Mouse (Mus musculus) heart, embryonic 10.5 days (tissue): Measurements from ENCODE around the gene Mrpl52. TPM values are rescaled to one million over a fixed set of nuclear protein-coding genes. Genes with fewer than 3 reads are reported as not detected.

ENCODE experiments used
- DNase-seq: peaks from one replicate; pipeline ENCODE4 v3.0.0-alpha.2; 2017; ENCODE audit warnings: low spot score
- H3K27ac ChIP-seq: fragments of 300-500 bp; sonication (generic); 2 replicates; pipeline ENCODE4 v1.5.1; 2016; ENCODE audit warnings: mild to moderate bottlenecking
- H3K27me3 ChIP-seq: fragments of 300-500 bp; sonication (generic); 2 replicates; pipeline ENCODE4 v1.6.1; 2016; ENCODE audit warnings: mild to moderate bottlenecking; ENCODE audit not compliant: poor library complexity, insufficient read depth, severe bottlenecking
- H3K36me3 ChIP-seq: fragments of 300-500 bp; sonication (generic); 2 replicates; pipeline ENCODE4 v1.6.1; 2016; ENCODE audit warnings: mild to moderate bottlenecking, moderate library complexity
- H3K4me1 ChIP-seq: fragments of 300-500 bp; sonication (generic); 2 replicates; pipeline ENCODE4 v1.6.1; 2016; ENCODE audit warnings: mild to moderate bottlenecking
- H3K4me3 ChIP-seq: fragments of 300-500 bp; sonication (generic); 2 replicates; pipeline ENCODE4 v1.5.1; 2016; ENCODE audit warnings: mild to moderate bottlenecking, moderate library complexity
- H3K9me3 ChIP-seq: fragments of 300-500 bp; sonication (generic); 2 replicates; pipeline ENCODE4 v1.6.1; 2016; ENCODE audit warnings: mild to moderate bottlenecking, moderate library complexity
- WGBS: fragments of 180-500 bp; shearing (Covaris S2); methylation state at CpG from one replicate; pipeline ENCODE4 v1.1.7; 2016; 5-methylcytosine and 5-hydroxymethylcytosine counted together
- polyA plus RNA-seq: library from polyadenylated mRNA; unstranded; fragments of >200 nt; fragmentation: Nextera tagmentation; extraction: Ambion mirVana; gene quantifications from 2 replicates; pipeline ENCODE4 v1.2.1, GENCODE M21; 2016

Gene Mrpl52
- polyA plus RNA-seq, 1 experiment from 2014 or later, result 222 TPM

DNA sequence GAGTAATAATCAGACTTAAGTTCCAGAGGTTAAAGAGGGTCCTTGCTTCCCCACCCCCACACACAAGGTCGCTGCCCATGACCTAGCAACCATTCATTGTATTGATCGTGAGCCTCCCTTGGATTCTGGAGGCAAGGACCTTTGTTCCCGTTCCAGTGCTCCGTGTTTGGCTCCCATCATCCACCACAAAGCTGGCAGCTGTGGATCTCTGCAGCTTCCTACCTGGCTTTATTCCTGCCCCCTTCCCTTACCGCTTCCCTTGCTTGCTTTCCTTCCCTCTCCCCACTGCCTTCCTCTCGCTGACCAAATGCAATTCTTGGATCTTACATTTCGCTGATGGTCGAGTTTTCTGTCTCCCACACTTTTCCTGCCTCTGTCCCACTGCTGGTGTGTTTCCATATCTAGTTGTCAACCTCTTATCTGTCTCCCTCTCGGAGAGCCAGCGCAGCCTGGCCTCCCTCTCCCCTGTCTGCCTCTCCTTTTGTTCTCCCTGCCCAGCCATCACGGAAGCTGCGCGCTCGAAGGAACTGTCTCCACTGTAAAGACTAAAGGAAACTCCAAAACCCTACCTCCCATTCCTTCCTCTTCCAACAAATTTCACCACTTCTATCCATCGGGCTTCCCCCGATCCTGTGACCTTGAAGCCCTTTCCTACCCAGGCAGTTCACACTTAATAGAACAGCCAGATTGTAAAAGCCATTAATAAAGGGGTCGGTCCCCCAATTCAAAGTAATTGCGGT is 3.9 kb downstream of the Mrpl52 start:
- Histone ChIP-seq H3K27me3 (no peaks in the 10 kb centered on the region), H3K4me1 (peaks cover 60% of the 10 kb centered on the region), H3K9me3 (no peaks in the 10 kb centered on the region), H3K36me3 (peaks cover 20% of the 10 kb centered on the region), H3K4me3 (peak overlapping the region; percentile 90), H3K27ac (peak overlapping the region; percentile 100)
- DNase-seq, result no peak
- WGBS, result 2% methylated on average over 18 of the region's 18 CpGs

GRCm38 (mm10) chr14:54431334-54432077 is 4.8 kb downstream of the Mrpl52 start, which contains the start of gene Mmp14:
TSS of gene Mmp14 (plus strand) at chr14:54431612.
- H3K4me3 ChIP-seq, result peak within 1 kb of the TSS; percentile 90
- H3K9me3 ChIP-seq, result no peaks in the 10 kb centered on the region
- DNase-seq, result peak; percentile 87
- H3K27me3 ChIP-seq, result no peaks in the 10 kb centered on the region
- peaks cover 30% of the 10 kb centered on the region for H3K36me3 ChIP-seq
- H3K4me1 ChIP-seq, result peaks cover 62% of the 10 kb centered on the region
- WGBS, result under 1% methylated on average over 49 of the region's 49 CpGs
- peak within 1 kb of the TSS; percentile 100 for H3K27ac ChIP-seq

- Histone ChIP-seq H3K27ac (peak overlapping the region; percentile 100), H3K27me3 (no peaks in the 10 kb centered on the region), H3K9me3 (no peaks in the 10 kb centered on the region), H3K36me3 (peaks cover 37% of the 10 kb centered on the region), H3K4me1 (peaks cover 62% of the 10 kb centered on the region), H3K4me3 (peak overlapping the region; percentile 90)
- DNase-seq, result no peak
- WGBS, result 2% methylated on average over 54 of the region's 54 CpGs
Measured at GRCm38 (mm10) chr14:54432078-54432836, 5.5 kb downstream of the Mrpl52 start.

DNA sequence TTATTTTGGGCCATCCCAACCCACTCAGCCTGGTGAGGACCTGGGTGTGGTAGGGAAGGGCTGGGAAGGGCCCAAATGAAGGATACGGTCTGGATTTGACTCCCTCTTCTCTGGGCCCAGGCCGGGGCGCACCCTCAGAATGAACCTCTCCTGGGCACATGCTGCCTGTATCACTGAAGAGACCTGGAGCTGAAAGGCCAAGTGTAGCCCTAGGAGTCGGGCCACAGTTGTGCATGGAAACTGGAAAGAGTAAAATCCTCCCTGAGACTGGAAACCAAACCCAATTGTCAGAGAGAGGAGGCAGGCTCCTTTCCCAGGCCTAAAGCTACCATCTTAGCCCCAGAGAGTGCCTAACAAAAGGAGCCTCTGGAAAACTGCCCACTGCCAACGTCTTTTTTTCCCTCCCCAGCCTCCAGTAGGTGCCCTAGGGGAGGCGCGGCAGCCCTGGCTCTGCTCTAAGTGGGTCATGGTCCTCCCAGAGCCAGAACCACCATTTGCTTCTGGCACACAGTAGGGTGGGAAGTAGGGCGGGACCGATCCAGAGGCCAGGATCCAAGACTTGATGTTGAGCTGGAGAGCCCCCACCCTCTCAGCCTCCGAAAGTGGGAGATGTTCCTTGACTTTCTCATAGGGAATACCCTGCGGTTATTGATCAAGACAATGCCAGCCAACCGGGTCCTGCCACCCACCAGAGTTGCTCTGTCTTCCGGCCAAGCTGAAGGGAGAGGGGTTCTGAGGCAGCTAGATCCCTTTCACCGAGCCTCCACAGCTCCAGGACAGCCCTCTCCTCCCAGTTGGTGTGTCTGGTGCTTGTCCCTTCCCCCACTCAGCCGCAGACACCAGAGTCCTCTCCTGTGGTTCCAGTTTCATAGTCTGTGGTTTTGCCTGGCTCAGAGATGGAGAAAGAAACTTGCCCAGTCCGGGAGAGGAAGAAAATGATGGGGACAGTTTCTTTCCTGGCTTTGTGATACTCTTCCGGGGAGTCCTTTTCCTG is 6.4 kb downstream of the Mrpl52 start:
- no peak for DNase-seq
- WGBS, result 30% methylated on average over 17 of the region's 17 CpGs
- peaks cover 59% of the 10 kb centered on the region for H3K4me1 ChIP-seq

GRCm38 (mm10) chr14:54433941-54434531 is 7.3 kb downstream of the Mrpl52 start:
- H3K36me3 ChIP-seq, result peaks cover 47% of the 10 kb centered on the region
- WGBS, result 60% methylated on average over 12 of the region's 12 CpGs
- peak overlapping the region; percentile 100; the same call in 1 of the 2 replicates for H3K27ac ChIP-seq
- H3K4me1 ChIP-seq, result peaks cover 59% of the 10 kb centered on the region
- DNase-seq, result no peak
- peak overlapping the region; percentile 90 for H3K4me3 ChIP-seq
- no peaks in the 10 kb centered on the region for H3K9me3 ChIP-seq
- H3K27me3 ChIP-seq, result no peaks in the 10 kb centered on the region

More for the DNA sequence above, 6.4 kb downstream of the Mrpl52 start:
- Histone ChIP-seq H3K27me3 (no peaks in the 10 kb centered on the region), H3K4me3 (peak overlapping the region; percentile 90), H3K9me3 (no peaks in the 10 kb centered on the region), H3K36me3 (peaks cover 45% of the 10 kb centered on the region), H3K27ac (peak overlapping the region; percentile 100)

DNA sequence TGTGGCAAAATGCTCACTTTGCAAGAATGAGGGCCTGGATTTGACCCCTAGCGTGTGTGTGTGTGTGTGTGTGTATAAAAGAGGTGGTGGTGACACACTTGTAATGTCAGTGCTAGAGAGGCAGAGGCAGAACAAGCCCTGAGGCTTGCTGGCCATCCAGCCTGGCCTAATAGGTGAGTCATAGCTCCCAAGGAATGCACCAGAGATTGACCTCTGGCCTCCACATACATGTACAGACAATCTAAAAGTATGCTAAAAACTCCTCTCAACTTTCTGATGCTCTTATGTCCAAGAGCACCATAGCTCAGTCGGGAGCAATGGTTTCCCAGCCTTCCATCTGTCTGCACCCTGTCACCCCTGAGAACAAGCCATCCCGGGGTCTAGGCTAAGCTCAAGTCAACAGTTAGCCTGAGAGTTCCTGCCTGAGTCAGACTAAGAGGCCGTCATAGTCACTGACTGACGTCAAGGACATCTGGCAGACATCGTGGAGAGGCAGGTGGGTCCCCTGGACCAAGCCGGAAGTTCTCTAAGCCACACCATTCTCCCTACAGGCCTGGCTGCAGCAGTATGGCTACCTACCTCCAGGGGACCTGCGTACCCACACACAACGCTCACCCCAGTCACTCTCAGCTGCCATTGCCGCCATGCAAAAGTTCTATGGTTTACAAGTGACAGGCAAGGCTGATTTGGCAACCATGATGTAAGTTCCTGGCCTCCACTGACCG is 8.6 kb downstream of the Mrpl52 start:
- 71% methylated on average over 11 of the region's 11 CpGs for WGBS
- Histone ChIP-seq H3K36me3 (peaks cover 52% of the 10 kb centered on the region), H3K4me1 (peaks cover 47% of the 10 kb centered on the region), H3K27ac (no peak overlapping the region), H3K9me3 (no peaks in the 10 kb centered on the region), H3K4me3 (no peak overlapping the region), H3K27me3 (no peaks in the 10 kb centered on the region)
- no peak for DNase-seq

DNA sequence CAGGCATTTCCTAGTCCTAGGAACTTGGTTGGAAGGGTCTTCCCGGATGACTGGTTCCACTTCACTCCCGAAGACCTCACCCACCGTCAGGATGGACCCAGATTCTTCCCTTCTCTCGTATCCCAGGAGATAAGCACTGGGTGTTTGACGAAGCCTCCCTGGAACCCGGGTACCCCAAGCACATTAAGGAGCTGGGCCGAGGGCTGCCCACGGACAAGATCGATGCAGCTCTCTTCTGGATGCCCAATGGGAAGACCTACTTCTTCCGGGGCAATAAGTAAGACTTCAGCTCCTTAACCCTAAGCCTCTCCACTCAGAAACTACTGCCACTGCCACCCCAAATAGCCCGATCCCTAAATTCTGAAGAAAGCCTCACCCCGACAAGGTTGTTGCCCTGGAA is 12.4 kb downstream of the Mrpl52 start:
- H3K4me3 ChIP-seq, result no peak overlapping the region
- 92% methylated on average over 12 of the region's 12 CpGs for WGBS
- no peaks in the 10 kb centered on the region for H3K9me3 ChIP-seq
- H3K27ac ChIP-seq, result no peak overlapping the region
- H3K27me3 ChIP-seq, result no peaks in the 10 kb centered on the region
- peaks cover 66% of the 10 kb centered on the region for H3K36me3 ChIP-seq
- peaks cover 30% of the 10 kb centered on the region for H3K4me1 ChIP-seq
- DNase-seq, result no peak

DNA sequence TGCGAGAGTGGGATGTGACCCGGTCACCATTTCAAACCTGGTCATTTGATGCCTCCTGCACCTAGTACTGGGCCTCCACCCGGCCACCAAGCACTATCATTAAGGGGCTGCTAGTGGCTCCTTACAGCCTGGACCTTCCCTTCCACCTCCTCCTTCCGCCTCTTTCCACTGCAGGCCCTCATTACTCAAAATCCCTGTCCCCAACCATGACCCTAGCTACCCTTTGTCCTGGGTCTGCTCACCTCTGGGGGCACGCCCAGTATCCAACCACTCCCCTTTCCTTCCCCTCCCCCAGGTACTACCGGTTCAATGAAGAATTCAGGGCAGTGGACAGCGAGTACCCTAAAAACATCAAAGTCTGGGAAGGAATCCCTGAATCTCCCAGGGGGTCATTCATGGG is 12.9 kb downstream of the Mrpl52 start:
- Histone ChIP-seq H3K4me3 (no peak overlapping the region), H3K27ac (no peak overlapping the region), H3K27me3 (no peaks in the 10 kb centered on the region), H3K36me3 (peaks cover 66% of the 10 kb centered on the region), H3K4me1 (peaks cover 27% of the 10 kb centered on the region), H3K9me3 (no peaks in the 10 kb centered on the region)
- no peak for DNase-seq
- 78% methylated on average over 7 of the region's 7 CpGs for WGBS

- WGBS, result 87% methylated on average over 14 of the region's 14 CpGs
- Histone ChIP-seq H3K36me3 (peaks cover 60% of the 10 kb centered on the region), H3K4me1 (peaks cover 20% of the 10 kb centered on the region), H3K9me3 (no peaks in the 10 kb centered on the region), H3K27ac (no peak overlapping the region), H3K4me3 (no peak overlapping the region), H3K27me3 (no peaks in the 10 kb centered on the region)
- no peak for DNase-seq
Measured at GRCm38 (mm10) chr14:54440538-54440937, 13.8 kb downstream of the Mrpl52 start.

DNA sequence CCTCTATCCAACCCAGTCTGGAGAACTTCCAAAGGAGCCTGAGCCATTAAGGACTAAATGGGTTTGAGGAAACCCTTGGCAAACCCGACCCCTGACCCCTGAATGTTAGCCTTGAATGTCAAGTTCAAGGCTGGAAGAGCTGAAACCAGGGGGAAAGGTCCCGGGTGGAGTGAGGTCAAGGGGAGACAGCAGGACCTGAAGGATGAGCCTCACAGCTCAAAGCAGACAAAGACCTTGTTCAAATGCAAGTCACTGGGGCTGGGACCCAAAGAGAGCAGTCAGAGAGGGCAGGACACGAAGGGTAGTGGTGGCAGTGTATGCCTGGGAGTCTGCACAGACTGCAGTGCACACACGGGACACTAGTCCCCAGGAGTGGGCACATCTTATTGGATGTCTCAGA is 14.7 kb downstream of the Mrpl52 start:
- DNase-seq, result no peak
- H3K9me3 ChIP-seq, result no peaks in the 10 kb centered on the region
- H3K27ac ChIP-seq, result no peak overlapping the region
- H3K4me1 ChIP-seq, result peaks cover 23% of the 10 kb centered on the region
- 73% methylated on average over 4 of the region's 4 CpGs for WGBS
- H3K36me3 ChIP-seq, result peaks cover 52% of the 10 kb centered on the region
- no peak overlapping the region for H3K4me3 ChIP-seq
- H3K27me3 ChIP-seq, result no peaks in the 10 kb centered on the region

DNA sequence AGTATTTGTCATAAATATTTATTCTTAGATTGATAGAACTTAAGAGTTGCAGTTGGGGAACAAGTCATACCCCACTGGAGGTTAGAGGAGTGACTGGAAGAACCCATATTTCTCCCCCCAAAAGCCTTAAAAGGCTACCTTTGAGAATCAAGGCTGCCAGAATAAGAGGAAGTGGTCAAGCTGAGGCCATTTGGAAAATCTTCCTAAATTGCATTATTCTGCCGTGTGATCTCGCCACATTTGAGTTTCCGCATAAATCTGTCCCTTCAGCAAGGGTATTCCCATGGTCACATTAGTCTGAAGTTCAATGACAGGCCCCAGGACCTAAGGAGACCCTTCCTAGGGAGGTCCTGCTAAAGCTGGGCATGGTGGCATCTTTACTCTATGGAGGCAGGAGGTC is 15.8 kb downstream of the Mrpl52 start:
- Histone ChIP-seq H3K27ac (peak overlapping the region; percentile 26; the same call in 1 of the 2 replicates), H3K27me3 (no peaks in the 10 kb centered on the region), H3K9me3 (no peaks in the 10 kb centered on the region), H3K36me3 (peaks cover 40% of the 10 kb centered on the region), H3K4me1 (peaks cover 23% of the 10 kb centered on the region), H3K4me3 (no peak overlapping the region)
- 82% methylated on average over 3 of the region's 3 CpGs for WGBS
- no peak for DNase-seq
